Mouse (Mus musculus) cerebral cortex, adult 2 months (tissue): ENCODE data around the gene Rfx7.

Experiments
- WGBS: fragments of 180-500 bp; shearing (Covaris S2); methylation state at CpG from one replicate; pipeline ENCODE4 v1.1.7; 2018; 5-methylcytosine and 5-hydroxymethylcytosine counted together

Gene Rfx7

GRCm38 (mm10) chr9:72531996-72532380, at the start of gene Rfx7:
TSS of gene Rfx7 (plus strand) at chr9:72532240.
- 1% methylated on average over 60 of the region's 63 CpGs for WGBS

- WGBS: 97% methylated on average over 5 of the region's 5 CpGs
Observed at GRCm38 (mm10) chr9:72489131-72489530, 42.9 kb upstream of the Rfx7 start.

- under 1% methylated on average over 32 of the region's 32 CpGs for WGBS
Observed at GRCm38 (mm10) chr9:72491559-72492193, 40.4 kb upstream of the Rfx7 start.

- WGBS: 7% methylated on average over 6 of the region's 6 CpGs
Observed at GRCm38 (mm10) chr9:72492194-72492565, 39.9 kb upstream of the Rfx7 start, which contains the start of gene Tex9. TSS of gene Tex9 (minus strand) at chr9:72492212.

- WGBS: 90% methylated on average over 2 of the region's 2 CpGs
Observed at GRCm38 (mm10) chr9:72493465-72493864, 38.6 kb upstream of the Rfx7 start.

GRCm38 (mm10) chr9:72493984-72494685, 37.9 kb upstream of the Rfx7 start:
- 85% methylated on average over 3 of the region's 3 CpGs for WGBS

GRCm38 (mm10) chr9:72496691-72497090, 35.3 kb upstream of the Rfx7 start:
- 55% methylated on average over 2 of the region's 2 CpGs for WGBS

GRCm38 (mm10) chr9:72497171-72497570, 34.9 kb upstream of the Rfx7 start:
- WGBS: 60% methylated on average over 3 of the region's 3 CpGs

GRCm38 (mm10) chr9:72512229-72512981, 19.6 kb upstream of the Rfx7 start:
- 38% methylated on average over 11 of the region's 11 CpGs for WGBS

GRCm38 (mm10) chr9:72526091-72526490, 5.9 kb upstream of the Rfx7 start:
- WGBS: 83% methylated on average over 1 of the region's 1 CpGs

- WGBS: under 1% methylated on average over 12 of the region's 12 CpGs
Observed at GRCm38 (mm10) chr9:72530237-72530636, 1.8 kb upstream of the Rfx7 start.

- 14% methylated on average over 4 of the region's 4 CpGs for WGBS
Observed at GRCm38 (mm10) chr9:72530824-72531223, 1.2 kb upstream of the Rfx7 start.

GRCm38 (mm10) chr9:72531291-72531995, 597 bp upstream of the Rfx7 start:
- WGBS: under 1% methylated on average over 35 of the region's 35 CpGs

- under 1% methylated on average over 52 of the region's 55 CpGs for WGBS
Observed at GRCm38 (mm10) chr9:72532381-72533088, 495 bp downstream of the Rfx7 start.

GRCm38 (mm10) chr9:72533089-72533415, 1.0 kb downstream of the Rfx7 start:
- WGBS: 0% methylated on average over 2 of the region's 2 CpGs

- 49% methylated on average over 2 of the region's 2 CpGs for WGBS
Observed at GRCm38 (mm10) chr9:72534985-72535384, 2.9 kb downstream of the Rfx7 start.

GRCm38 (mm10) chr9:72535394-72535793, 3.4 kb downstream of the Rfx7 start:
- 62% methylated on average over 3 of the region's 3 CpGs for WGBS

GRCm38 (mm10) chr9:72537086-72537485, 5.0 kb downstream of the Rfx7 start:
- WGBS: 56% methylated on average over 1 of the region's 1 CpGs

- WGBS: 92% methylated on average over 1 of the region's 1 CpGs
Observed at GRCm38 (mm10) chr9:72558780-72559179, 26.7 kb downstream of the Rfx7 start.

- WGBS: 45% methylated on average over 2 of the region's 2 CpGs
Observed at GRCm38 (mm10) chr9:72560316-72560715, 28.3 kb downstream of the Rfx7 start.

GRCm38 (mm10) chr9:72563277-72563676, 31.2 kb downstream of the Rfx7 start:
- 94% methylated on average over 3 of the region's 3 CpGs for WGBS

- WGBS: 55% methylated on average over 2 of the region's 2 CpGs
Observed at GRCm38 (mm10) chr9:72567116-72567515, 35.1 kb downstream of the Rfx7 start.
